In genomic region chr11:84193249-84193648, GRCm38 (mm10) we compare ENCODE assay signal across 18 mouse cellular contexts. TPM values are rescaled to one million over a fixed set of nuclear protein-coding genes. Genes with fewer than 3 reads are reported as not detected.
A peak's percentile ranks its signal among the peaks of the same experiment; 100 is the strongest.
DNase-seq lines count a peak whose midpoint lies in the region; ATAC-seq and TF ChIP-seq lines count a peak whose summit lies in the region.
"Had no signal": no experiment of that assay in that cellular context is flagged by ENCODE, and none has a peak within 500 bp of the region (broad histone marks: within the 10 kb centered on the region; RNA-seq: fewer than 3 reads in every experiment).

No protein-coding gene starts in this region.

- no peak overlapping the region for H3K4me2 ChIP-seq in liver, embryonic 12.5 days
- H3K4me2 ChIP-seq: embryonic facial prominence, embryonic 12.5 days; heart, embryonic 12.5 days; neural tube, embryonic 13.5 days had no signal

- H3K27ac ChIP-seq in cerebellum, adult 2 months (ENCODE audit: insufficient read depth, low read length): no peak overlapping the region
- peak overlapping the region; percentile 57; the same call in 1 of the 2 replicates for H3K27ac ChIP-seq in liver, adult 2 months (replicated peaks; ENCODE audit: insufficient read depth, low read depth, low read length)
- no peak overlapping the region for H3K27ac ChIP-seq in liver, embryonic 12.5 days
- no peak overlapping the region for H3K27ac ChIP-seq in kidney, adult 2 months (ENCODE audit: insufficient read depth, low read depth, low read length)
- H3K27ac ChIP-seq: embryonic facial prominence, embryonic 12.5 days; forebrain, embryonic 10.5 days; neural tube, embryonic 13.5 days had no signal

- H3K79me2 ChIP-seq in liver, adult 2 months (ENCODE audit: control insufficient read depth, insufficient read depth, low read length): peaks cover 10% of the 10 kb centered on the region; the same call in 1 of the 2 replicates

- no peaks in the 10 kb centered on the region for H3K4me1 ChIP-seq in cerebellum, adult 2 months (ENCODE audit: control insufficient read depth, insufficient read depth, low read length)
- peaks cover 38% of the 10 kb centered on the region for H3K4me1 ChIP-seq in liver, adult 2 months (ENCODE audit: control insufficient read depth, insufficient read depth, low read length)
- H3K4me1 ChIP-seq in liver, embryonic 12.5 days: peaks cover 12% of the 10 kb centered on the region
- H3K4me1 ChIP-seq in kidney, adult 2 months (ENCODE audit: control insufficient read depth, insufficient read depth, low read length): 0 out of 2 replicates have a peak, but pooled peaks cover 5% of the 10 kb centered on the region

- no peak overlapping the region for H3K4me3 ChIP-seq in cerebellum, adult 2 months (replicated peaks; ENCODE audit: insufficient read depth, low read depth, low read length)
- no peak overlapping the region for H3K4me3 ChIP-seq in liver, adult 2 months (ENCODE audit: insufficient read depth, low read depth, low read length)
- no peak overlapping the region for H3K4me3 ChIP-seq in liver, embryonic 12.5 days
- H3K4me3 ChIP-seq in kidney, adult 2 months (ENCODE audit: insufficient read depth, low read depth, low read length): no peak overlapping the region
- H3K4me3 ChIP-seq: embryonic facial prominence, embryonic 12.5 days; forebrain, embryonic 10.5 days; heart, embryonic 12.5 days; neural tube, embryonic 13.5 days had no signal

- H3K27me3 ChIP-seq in cerebellum, adult 2 months (ENCODE audit: control insufficient read depth, insufficient read depth, low read length): no peaks in the 10 kb centered on the region
- no peaks in the 10 kb centered on the region for H3K27me3 ChIP-seq in liver, adult 2 months (ENCODE audit: control insufficient read depth, insufficient read depth, low read length)
- H3K27me3 ChIP-seq in liver, embryonic 12.5 days (replicated peaks): no peaks in the 10 kb centered on the region
- H3K27me3 ChIP-seq in kidney, adult 2 months (replicated peaks; ENCODE audit: control insufficient read depth, insufficient read depth, low read length): no peaks in the 10 kb centered on the region
- H3K27me3 ChIP-seq: embryonic facial prominence, embryonic 12.5 days; heart, embryonic 12.5 days; neural tube, embryonic 13.5 days had no signal

- ATAC-seq in liver, embryonic 12.5 days: no peak
- ATAC-seq: hindbrain, embryonic 16.5 days; midbrain, embryonic 16.5 days had no signal

- peaks cover 8% of the 10 kb centered on the region for H3K36me3 ChIP-seq in liver, adult 2 months (ENCODE audit: control insufficient read depth, insufficient read depth, low read length)
- peaks cover 24% of the 10 kb centered on the region for H3K36me3 ChIP-seq in liver, embryonic 12.5 days
- no peaks in the 10 kb centered on the region for H3K36me3 ChIP-seq in kidney, adult 2 months (ENCODE audit: control insufficient read depth, insufficient read depth, low read length)

- no peaks in the 10 kb centered on the region for H3K9me3 ChIP-seq in liver, embryonic 12.5 days (replicated peaks)
- H3K9me3 ChIP-seq: embryonic facial prominence, embryonic 12.5 days; forebrain, embryonic 10.5 days; heart, embryonic 12.5 days; neural tube, embryonic 13.5 days had no signal

- H3K9ac ChIP-seq in liver, adult 2 months (ENCODE audit: low read depth, low read length): no peak overlapping the region
- no peak overlapping the region for H3K9ac ChIP-seq in liver, embryonic 12.5 days
- H3K9ac ChIP-seq: embryonic facial prominence, embryonic 12.5 days; heart, embryonic 12.5 days; neural tube, embryonic 13.5 days had no signal

- no peak for TF ChIP-seq POLR2A in cerebellum, adult 2 months (IDR thresholded peaks at IDR 0.05; ENCODE audit: borderline replicate concordance, insufficient read depth, low read length)
- no peak for TF ChIP-seq POLR2A in liver, adult 2 months (IDR thresholded peaks at IDR 0.05; ENCODE audit: extremely low read depth, insufficient read depth, low read length)
- no peak for TF ChIP-seq POLR2A in kidney, adult 2 months (IDR thresholded peaks at IDR 0.05; ENCODE audit: low read depth, low read length)

- no peak for TF ChIP-seq CTCF in cerebellum, adult 2 months (IDR thresholded peaks at IDR 0.05; ENCODE audit: borderline replicate concordance, insufficient read depth, low read depth, low read length)
- peak; percentile 34 for TF ChIP-seq CTCF in liver, adult 2 months (IDR thresholded peaks at IDR 0.05; ENCODE audit: low read depth, low read length)
- TF ChIP-seq CTCF in kidney, adult 2 months (conservative IDR thresholded peaks at IDR 0.05; ENCODE audit: insufficient read depth, insufficient read length, low read depth, low read length): no peak; the same call in 1 of the 2 replicates

- 72% methylated on average over 10 of the region's 10 CpGs for WGBS in cerebellum, adult 2 months
- 57% methylated on average over 10 of the region's 10 CpGs for WGBS in liver, adult 2 months
- WGBS in liver, embryonic 12.5 days (ENCODE audit: insufficient replicate concordance): 84% methylated on average over 10 of the region's 10 CpGs
- 35% methylated on average over 10 of the region's 10 CpGs for WGBS in kidney, adult 2 months

- DNase-seq in cerebellum, adult 2 months: peak; percentile 14 to 20
- no peak for DNase-seq in cerebellum, adult 9-11 months
- peak; percentile 67 for DNase-seq in liver, adult 2 months (ENCODE audit: extremely low read depth, low read depth, low spot score)
- peak; percentile 67 for DNase-seq in kidney, adult 2 months
- DNase-seq in kidney, postnatal 4 days: peak; percentile 56 to 67
- DNase-seq in gastrocnemius, adult 8-10 months (ENCODE audit: low spot score in 2 of 2): no peak
- no peak for DNase-seq in MN1 (ENCODE audit: low spot score)
- DNase-seq: cerebellum, postnatal 10 days had no signal

RNA-seq across cellular contexts. Expression of gene Gm11437, which starts 26.0 kb away (rescaled TPM):
- not detected in 2 replicates for polyA plus RNA-seq in cerebellum, adult 2 months (2012; rRNA removed)
- total RNA-seq in liver, adult 2 months (2014; rRNA removed): 11.6 and 12.4 TPM in 2 replicates
- polyA plus RNA-seq in liver, adult 2 months (2012; rRNA removed): 3.0 and 4.9 TPM in 2 replicates
- not detected in 2 replicates for polyA plus RNA-seq in liver, embryonic 12.5 days (2016; fragmentation: Nextera tagmentation; extraction: Ambion mirVana)
- polyA plus RNA-seq in kidney, adult 2 months (2012; rRNA removed): not detected in 2 replicates
- total RNA-seq in gastrocnemius, adult 8-10 months (2022): not detected
- total RNA-seq: layer of hippocampus, postnatal 25 days; megakaryocyte progenitor cell, adult 5-6 weeks had no signal
- polyA plus RNA-seq: embryonic facial prominence, embryonic 12.5 days; forebrain, embryonic 10.5 days; heart, embryonic 12.5 days; limb, embryonic 14.5 days had no signal

Comparison
In these comparisons a context has a peak if more than half of its experiments do, and no peak if none do; other contexts are left out.
1. DNase-seq: peak in cerebellum, adult 2 months (2 of 2), liver, adult 2 months (single experiment), kidney, adult 2 months (single experiment) and kidney, postnatal 4 days (2 of 2); none in cerebellum, adult 9-11 months (single experiment), gastrocnemius, adult 8-10 months (0 of 2) and MN1 (single experiment).